Mouse (Mus musculus) bone marrow macrophage, adult 2 months (primary cell): Measurements from ENCODE around the gene Dnmt3c.

Experiments used
- CTCF ChIP-seq: IDR thresholded peaks from 2 replicates; pipeline ENCODE4 v1.5.1; 2012; ENCODE audit warnings: low read depth, mild to moderate bottlenecking, low read length, moderate library complexity
- POLR2A ChIP-seq: IDR thresholded peaks from 2 replicates; pipeline ENCODE4 v1.6.1; 2012; ENCODE audit warnings: mild to moderate bottlenecking, low read depth, low read length, borderline replicate concordance

GRCm38 (mm10) chr2:153767484-153767883 is 71.0 kb downstream of the Dnmt3c start:
- TF ChIP-seq POLR2A (no peak), CTCF (no peak)
